Mouse (Mus musculus): Measurements from ENCODE around the gene Htra2.

The Htra2 gene

GRCm38 (mm10) chr6:83037188-83037587, 17.9 kb downstream of the Htra2 start:
- in situ Hi-C loops (cut with MboI; ENCODE audit: unreplicated experiment in 2 of 2), result no loop called here

GRCm38 (mm10) chr6:83034463-83035055, 20.5 kb downstream of the Htra2 start:
- in situ Hi-C loops (cut with MboI; ENCODE audit: unreplicated experiment in 2 of 2), result loop anchor here in 1 of 2 experiments (5.0 kb wide), 1 partner anchor 37 kb away; no protein-coding TSS in a partner anchor

- in situ Hi-C loops (cut with MboI; ENCODE audit: unreplicated experiment in 2 of 2), result loop anchor here in 1 of 2 experiments (5.0 kb wide), 1 partner anchor 36 kb away; no protein-coding TSS in a partner anchor
These were observed 21.6 kb downstream of the Htra2 start, which contains the start of the genes Dok1 and Loxl3 for GRCm38 (mm10) chr6:83033249-83034185. Dok1 (minus strand) TSS chr6:83033471. Loxl3 (plus strand) TSS chr6:83034173.

- in situ Hi-C loops (cut with MboI; ENCODE audit: unreplicated experiment in 2 of 2), result loop anchor here in 1 of 2 experiments (5.0 kb wide), 1 partner anchor 35 kb away; no protein-coding TSS in a partner anchor
These were observed 22.3 kb downstream of the Htra2 start for GRCm38 (mm10) chr6:83032769-83033191.

GRCm38 (mm10) chr6:83031921-83032590, 23.0 kb downstream of the Htra2 start:
- in situ Hi-C loops (cut with MboI; ENCODE audit: unreplicated experiment in 2 of 2), result loop anchor here in 1 of 2 experiments (5.0 kb wide), 1 partner anchor 35 kb away; no protein-coding TSS in a partner anchor

GRCm38 (mm10) chr6:83031111-83031510, 24.0 kb downstream of the Htra2 start:
- in situ Hi-C loops (cut with MboI; ENCODE audit: unreplicated experiment in 2 of 2), result loop anchor here in 1 of 2 experiments (5.0 kb wide), 1 partner anchor 34 kb away; no protein-coding TSS in a partner anchor

GRCm38 (mm10) chr6:83029777-83030176, 25.3 kb downstream of the Htra2 start:
- in situ Hi-C loops (cut with MboI; ENCODE audit: unreplicated experiment in 2 of 2), result loop anchor here in 1 of 2 experiments (5.0 kb wide), 1 partner anchor 32 kb away; no protein-coding TSS in a partner anchor

- in situ Hi-C loops (cut with MboI; ENCODE audit: unreplicated experiment in 2 of 2), result no loop called here
These were observed 27.4 kb downstream of the Htra2 start for GRCm38 (mm10) chr6:83027706-83028105.

GRCm38 (mm10) chr6:83027293-83027692, 27.8 kb downstream of the Htra2 start:
- in situ Hi-C loops (cut with MboI; ENCODE audit: unreplicated experiment in 2 of 2), result no loop called here

GRCm38 (mm10) chr6:83025221-83025620, 29.9 kb downstream of the Htra2 start:
- in situ Hi-C loops (cut with MboI; ENCODE audit: unreplicated experiment in 2 of 2), result no loop called here

GRCm38 (mm10) chr6:83024421-83024820, 30.7 kb downstream of the Htra2 start:
- in situ Hi-C loops (cut with MboI; ENCODE audit: unreplicated experiment in 2 of 2), result no loop called here

- in situ Hi-C loops (cut with MboI; ENCODE audit: unreplicated experiment in 2 of 2), result no loop called here
These were observed 31.3 kb downstream of the Htra2 start for GRCm38 (mm10) chr6:83023786-83024185.

- in situ Hi-C loops (cut with MboI; ENCODE audit: unreplicated experiment in 2 of 2), result no loop called here
These were observed 32.1 kb downstream of the Htra2 start for GRCm38 (mm10) chr6:83023008-83023407.

GRCm38 (mm10) chr6:83020836-83021593, 34.1 kb downstream of the Htra2 start:
- in situ Hi-C loops (cut with MboI; ENCODE audit: unreplicated experiment in 2 of 2), result no loop called here

GRCm38 (mm10) chr6:83020121-83020520, 35.0 kb downstream of the Htra2 start:
- in situ Hi-C loops (cut with MboI; ENCODE audit: unreplicated experiment in 2 of 2), result no loop called here

GRCm38 (mm10) chr6:83019044-83019443, 36.0 kb downstream of the Htra2 start:
- in situ Hi-C loops (cut with MboI; ENCODE audit: unreplicated experiment in 2 of 2), result no loop called here

- in situ Hi-C loops (cut with MboI; ENCODE audit: unreplicated experiment in 2 of 2), result no loop called here
These were observed 37.9 kb downstream of the Htra2 start for GRCm38 (mm10) chr6:83017190-83017589.

- in situ Hi-C loops (cut with MboI; ENCODE audit: unreplicated experiment in 2 of 2), result no loop called here
These were observed 39.3 kb downstream of the Htra2 start for GRCm38 (mm10) chr6:83015749-83016148.

- in situ Hi-C loops (cut with MboI; ENCODE audit: unreplicated experiment in 2 of 2), result no loop called here
These were observed 40.3 kb downstream of the Htra2 start for GRCm38 (mm10) chr6:83014482-83015466.
